Mouse (Mus musculus) megakaryocyte, embryonic 14.5 days (primary cell): ENCODE data around the gene Atg16l1.

Experiments
- FLI1 ChIP-seq: IDR thresholded peaks from 2 replicates; pipeline ENCODE4 v1.6.1; 2012; ENCODE audit warnings: low read length, inconsistent platforms, mixed read lengths
- GATA1 ChIP-seq: IDR thresholded peaks from 3 replicates; pipeline ENCODE4 v1.6.1; 2012; ENCODE audit warnings: mixed read lengths, low read length, inconsistent platforms, borderline replicate concordance

GRCm38 (mm10) chr1:87826474-87826873 lies 70.8 kb downstream of the Atg16l1 start:
- no peak for TF ChIP-seq FLI1
- no peak for TF ChIP-seq GATA1
